Mouse (Mus musculus) cerebellum, postnatal 36 days (tissue): Measurements from ENCODE around the gene Esf1.
"Not testable (repeated sequence)": the region's sequence is repeated elsewhere in the genome, so short reads cannot be mapped to it uniquely, and the experiment has no call there.

Source experiments
- DNase-seq, 2 experiments: peaks; one replicate each; pipeline ENCODE4 v3.0.0; 2021 to 2022; ENCODE audit warnings: mixed read lengths in 2 of 2

The Esf1 gene

DNA sequence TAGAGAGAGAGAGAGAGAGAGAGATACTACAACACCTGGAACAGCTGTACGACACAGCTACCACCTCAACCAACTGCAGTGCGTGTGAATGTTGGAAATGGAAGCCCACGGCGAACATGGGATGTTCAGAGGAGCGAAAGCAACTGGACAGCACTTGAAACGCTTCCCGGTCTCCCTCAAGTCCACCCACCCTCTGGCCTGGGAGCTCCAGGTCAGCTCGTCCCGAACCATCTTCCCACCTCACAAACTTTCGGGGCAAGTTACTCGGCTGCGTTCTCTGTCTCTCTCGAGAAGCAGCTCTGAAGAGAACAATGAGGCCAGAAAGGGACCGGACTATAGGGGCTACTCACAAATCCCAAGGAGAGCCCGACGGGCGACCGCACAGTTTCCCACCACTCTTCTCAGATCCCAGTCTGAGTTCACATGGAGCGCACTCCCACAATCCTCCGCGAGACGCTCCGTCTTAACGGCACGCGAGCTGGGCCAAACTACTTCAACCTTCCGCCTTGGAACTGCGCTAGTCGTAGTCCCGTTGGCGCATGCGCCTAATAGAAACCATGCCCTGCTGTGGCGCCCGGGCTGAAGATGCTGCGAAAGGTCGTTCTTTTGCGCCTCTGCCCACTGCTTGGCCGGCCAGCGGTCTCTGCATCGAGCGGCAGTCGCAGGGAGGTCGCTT is at the start of gene Esf1, which contains the start of gene Ndufaf5:
Gene Esf1, minus strand, starts transcription at position 438 of the 676 bp plus-strand sequence.
Gene Ndufaf5, plus strand, starts transcription at position 523 of the 676 bp plus-strand sequence.
- DNase-seq = peak; percentile 98 to 100

DNA sequence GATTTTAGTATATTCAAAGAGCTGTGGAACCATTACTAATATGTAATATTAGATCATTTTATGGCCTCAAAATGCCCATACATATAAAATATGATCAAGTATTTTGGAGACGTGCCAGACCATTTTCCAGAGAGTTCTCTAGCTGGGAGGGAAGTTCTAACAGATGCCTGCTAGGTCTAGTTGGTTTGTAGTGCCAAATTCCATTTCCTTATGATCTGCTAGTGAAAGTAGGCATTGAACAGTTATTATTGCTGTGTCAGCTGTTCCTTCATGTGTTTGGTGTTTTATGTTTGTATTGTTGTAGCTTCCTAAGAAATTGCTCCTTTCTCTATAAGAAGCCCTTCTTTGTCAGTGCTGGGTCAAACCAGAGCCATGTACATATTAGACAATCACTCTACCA is 45.6 kb upstream of the Esf1 start:
- DNase-seq = no peak

DNA sequence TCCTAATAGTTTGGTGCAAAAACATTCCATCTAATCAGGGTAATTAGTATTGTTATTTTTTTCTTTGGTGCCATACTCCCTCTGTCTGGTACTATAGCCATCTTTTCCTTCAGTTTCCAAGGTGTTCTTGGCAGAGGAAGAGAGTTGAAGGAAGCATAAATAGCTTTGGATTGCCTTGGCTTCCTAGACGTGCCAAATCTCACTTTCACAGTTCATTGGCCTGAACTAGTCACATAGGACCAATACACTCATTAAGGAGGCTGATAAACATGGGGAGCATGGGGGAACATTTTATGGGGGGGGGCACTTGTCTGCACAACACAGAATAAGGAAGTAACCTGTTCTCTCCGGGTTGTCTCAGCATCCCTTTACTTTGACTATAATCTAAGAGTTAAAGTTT is 45.1 kb upstream of the Esf1 start:
- DNase-seq = no peak

GRCm38 (mm10) chr2:140214519-140215027 is 44.2 kb upstream of the Esf1 start:
- no peak for DNase-seq

DNA sequence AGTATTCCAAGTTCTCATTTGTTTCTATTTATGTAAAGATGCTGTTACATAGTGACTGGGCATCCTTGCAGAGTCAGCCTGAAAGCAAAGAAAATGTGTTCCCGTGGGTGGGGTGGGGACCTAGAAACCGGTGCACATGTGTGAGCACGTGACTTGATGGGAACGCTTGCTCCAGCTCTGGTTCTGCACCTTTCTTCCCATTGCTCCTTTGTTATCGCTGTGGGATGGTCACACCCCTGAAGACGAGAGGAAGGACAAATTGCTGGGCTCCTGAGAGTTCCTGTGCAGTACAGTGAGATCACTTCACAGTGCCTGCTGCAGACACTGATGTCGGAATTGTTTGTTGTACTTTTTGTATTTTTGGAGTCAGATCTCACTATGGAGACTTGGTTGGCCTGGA is 33.4 kb upstream of the Esf1 start:
- DNase-seq = no peak

DNA sequence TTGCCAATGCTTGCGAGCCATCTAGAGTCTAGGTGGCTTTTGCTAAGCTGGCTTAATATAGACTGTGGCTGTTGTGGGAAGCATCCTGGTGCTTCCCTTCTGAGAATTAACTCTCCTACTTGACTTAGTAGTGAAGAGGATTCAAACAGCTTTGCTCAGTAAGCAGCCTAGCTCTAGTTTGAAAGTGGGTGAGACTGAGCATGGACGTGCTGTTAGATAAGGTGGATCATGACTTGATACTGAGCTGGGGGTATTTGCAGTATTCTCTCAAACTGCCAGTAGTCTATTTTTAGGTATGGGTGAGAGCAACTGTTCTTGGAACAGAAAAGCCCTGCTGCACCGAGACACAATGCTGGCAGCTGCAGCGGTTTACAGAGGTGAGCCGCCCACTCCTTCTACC is 32.2 kb upstream of the Esf1 start:
- DNase-seq = no peak

GRCm38 (mm10) chr2:140200713-140201112 is 30.3 kb upstream of the Esf1 start:
- no peak for DNase-seq

- DNase-seq = not testable (repeated sequence)
These were observed 15.4 kb upstream of the Esf1 start for GRCm38 (mm10) chr2:140185685-140186210.

DNA sequence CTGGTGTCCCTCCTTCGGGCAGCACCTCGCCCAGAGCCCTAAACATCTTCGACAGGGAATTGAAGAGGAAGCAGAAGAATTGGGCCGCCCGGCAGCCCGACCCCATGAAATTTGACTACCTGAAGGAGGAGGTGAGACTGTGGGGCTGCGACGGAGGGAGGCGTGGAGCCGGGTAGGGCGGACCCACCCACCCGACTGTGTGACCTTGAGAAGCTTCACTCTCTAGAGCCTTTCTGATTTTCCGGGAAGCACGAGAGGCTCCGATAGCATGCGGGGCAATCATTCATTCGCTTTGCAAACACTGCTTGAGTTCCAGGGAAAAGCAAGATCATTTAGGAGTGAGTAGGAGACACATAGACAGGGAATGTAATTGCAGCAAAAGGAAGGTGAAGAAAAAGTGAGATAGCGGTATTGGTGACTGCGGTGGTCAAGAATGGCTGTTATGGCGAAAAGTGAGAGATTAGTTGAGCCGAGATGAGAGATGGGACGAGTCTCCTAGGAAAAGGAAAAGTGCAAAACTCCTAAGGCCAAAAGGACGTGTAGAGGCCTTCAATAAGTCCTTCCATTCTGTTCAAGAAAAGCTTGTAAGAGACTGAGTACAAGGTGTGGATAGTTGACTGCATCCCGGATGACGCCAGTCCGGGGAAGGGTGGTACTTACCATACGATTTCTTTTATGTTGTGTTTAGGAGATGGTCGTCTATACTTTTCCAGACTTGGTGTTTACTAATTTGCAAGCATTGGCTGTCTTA is 614 bp upstream of the Esf1 start:
- no peak for DNase-seq

GRCm38 (mm10) chr2:140169057-140169456 is 1.3 kb downstream of the Esf1 start:
- DNase-seq = no peak

DNA sequence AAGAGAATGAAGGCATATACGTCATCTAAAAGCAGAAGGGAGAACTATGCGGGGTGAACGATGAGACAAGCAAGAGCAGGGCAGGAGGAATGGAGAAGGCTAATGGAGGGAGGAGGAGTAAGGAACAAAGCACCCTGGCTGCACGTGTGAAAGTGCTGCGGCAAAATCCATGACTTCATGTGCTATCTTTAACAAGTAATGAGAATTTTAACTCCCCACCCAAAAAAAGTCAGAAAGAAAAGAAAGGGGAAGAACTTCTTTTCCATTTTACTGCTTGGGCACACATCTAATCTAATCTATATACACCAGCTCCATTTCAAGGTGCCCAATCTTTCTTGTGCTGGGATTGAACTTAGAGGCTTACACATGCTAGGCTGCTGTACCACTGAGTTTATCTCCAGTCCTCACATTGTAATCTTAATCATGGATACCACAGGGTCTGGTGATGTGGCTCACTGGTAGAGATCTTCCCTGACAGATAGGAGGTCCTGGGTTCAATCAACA is 7.0 kb downstream of the Esf1 start:
- no peak for DNase-seq

DNA sequence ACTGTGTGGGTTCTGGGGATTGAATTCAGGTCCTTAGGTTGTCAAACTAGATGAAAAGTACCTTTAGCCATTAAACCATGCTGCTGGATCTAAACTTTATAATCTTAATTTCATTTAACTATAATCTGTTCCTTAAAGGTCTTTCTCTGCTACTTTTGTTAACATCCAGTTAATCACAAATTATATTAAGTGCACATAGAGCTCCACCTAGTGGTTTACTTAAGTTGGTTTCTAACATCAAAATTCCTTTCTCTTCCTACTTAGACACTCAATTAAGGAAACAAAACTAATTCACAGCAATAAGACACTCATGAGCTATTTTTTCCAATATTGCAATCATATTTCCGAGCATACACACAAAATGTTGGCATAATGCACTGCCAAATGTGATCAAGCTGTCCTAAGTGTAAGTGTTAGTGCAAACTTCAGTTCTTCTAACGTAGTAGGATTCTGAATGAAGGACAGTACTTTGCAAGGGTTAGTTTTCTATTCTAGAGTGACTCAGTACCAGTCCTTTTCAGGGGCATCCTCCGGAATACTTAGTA is 11.1 kb downstream of the Esf1 start:
- DNase-seq = no peak

DNA sequence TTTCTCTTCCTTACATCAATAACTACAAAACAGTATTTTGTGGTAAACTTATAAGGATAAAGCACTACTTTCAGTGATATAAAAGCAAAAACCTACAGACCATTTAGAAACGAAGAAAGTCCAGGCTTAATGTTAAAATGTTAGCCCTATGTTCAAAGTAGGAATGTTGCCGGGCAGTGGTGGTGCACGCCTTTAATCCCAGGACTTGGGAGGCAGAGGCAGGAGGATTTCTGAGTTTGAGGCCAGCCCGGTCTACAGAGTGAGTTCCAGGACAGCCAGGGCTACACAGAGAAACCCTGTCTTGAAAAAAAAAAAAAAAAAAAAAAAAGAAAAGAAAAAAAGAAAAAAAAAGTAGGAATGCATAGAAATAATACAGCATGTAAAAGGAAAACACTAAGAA is 18.6 kb downstream of the Esf1 start, which contains the start of gene Gm17374:
Gene Gm17374, plus strand, starts transcription at position 301 of the 400 bp plus-strand sequence.
- DNase-seq = not testable (repeated sequence)

GRCm38 (mm10) chr2:140125516-140125915 is 44.8 kb downstream of the Esf1 start:
- no peak for DNase-seq

GRCm38 (mm10) chr2:140113851-140114250 is 56.5 kb downstream of the Esf1 start:
- no peak for DNase-seq

GRCm38 (mm10) chr2:140108945-140109344 is 61.4 kb downstream of the Esf1 start:
- no peak for DNase-seq

DNA sequence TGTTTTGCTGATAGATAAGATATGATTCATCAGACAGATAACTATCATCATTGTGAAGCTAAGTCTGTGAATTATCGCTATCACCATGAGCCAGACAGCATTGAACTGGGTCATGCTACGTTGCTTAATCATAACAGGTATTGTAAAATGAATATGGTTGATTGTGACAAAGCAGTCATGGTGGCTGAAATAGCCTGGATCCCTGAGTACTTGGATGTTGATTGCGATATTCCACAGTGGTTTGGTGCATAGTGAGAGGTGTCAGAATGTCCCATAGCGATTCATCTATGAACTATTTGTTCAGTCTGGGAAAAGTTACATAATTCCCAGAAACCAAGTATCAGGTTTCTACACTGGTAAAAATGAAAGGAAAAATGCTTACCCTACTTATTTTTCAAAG is 62.7 kb downstream of the Esf1 start:
- DNase-seq = no peak

DNA sequence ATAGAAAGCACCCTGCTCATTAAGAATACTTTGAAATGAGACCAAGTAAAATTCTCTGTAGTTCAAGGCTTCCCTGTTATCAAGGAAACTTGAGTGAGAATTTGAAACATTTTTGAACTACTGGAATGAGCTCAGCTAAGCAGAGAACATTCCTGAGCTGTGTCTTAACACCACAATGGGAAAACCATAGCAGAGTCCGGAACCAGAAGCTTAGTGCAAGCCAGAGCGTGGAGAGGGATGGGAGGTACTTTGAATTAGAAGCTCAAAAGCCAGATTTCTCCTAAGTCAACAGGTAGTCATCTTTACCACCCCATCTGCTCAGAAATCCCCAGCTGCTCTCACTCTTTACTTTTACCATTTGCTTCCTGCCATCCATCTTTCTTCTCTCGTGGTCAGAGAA is 65.4 kb downstream of the Esf1 start:
- DNase-seq = no peak

DNA sequence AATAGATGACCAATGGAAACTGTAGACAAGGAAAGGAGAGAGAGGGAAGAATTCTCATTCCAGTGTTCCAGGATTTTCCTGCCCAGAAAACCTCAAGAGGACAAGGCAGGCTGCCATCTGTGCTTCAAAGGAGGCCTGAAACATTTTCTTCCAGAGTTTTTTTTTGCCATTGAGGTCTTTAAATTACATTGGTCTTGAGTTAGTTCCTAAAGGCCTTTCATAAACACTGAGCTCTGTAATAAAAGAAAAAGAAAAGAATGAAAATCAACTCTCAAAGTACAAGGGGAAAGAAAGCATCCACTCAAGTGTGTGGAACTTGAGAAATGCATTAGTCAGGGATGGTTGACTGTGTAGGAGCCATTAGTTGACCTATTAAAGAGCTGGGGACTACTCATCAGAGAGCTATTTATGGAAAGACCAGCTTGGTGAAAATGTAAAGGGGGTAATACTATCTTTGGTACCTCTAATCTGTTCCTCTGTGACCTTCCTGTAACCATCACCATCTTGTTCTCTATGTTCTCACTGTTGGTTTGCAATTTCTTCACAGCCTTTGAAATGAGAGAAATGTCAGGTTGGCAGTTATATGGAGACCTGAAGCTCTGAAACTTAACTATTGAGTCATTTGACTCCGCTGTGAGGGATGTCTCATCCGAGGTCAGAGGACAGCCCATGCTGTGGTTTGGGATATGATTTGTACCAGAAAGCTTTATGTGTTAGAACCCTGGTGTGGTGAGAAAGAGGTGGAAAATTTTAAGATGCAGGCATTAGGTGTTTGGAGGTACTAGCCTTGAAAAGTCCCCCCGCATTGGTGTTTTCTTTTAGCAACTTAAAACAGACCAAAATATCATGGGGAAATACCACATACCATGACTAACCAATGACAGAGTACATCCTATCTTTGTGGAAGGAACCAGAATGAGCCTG is 69.6 kb downstream of the Esf1 start:
- no peak for DNase-seq

- no peak for DNase-seq
These were observed 70.4 kb downstream of the Esf1 start for GRCm38 (mm10) chr2:140099971-140100370.

DNA sequence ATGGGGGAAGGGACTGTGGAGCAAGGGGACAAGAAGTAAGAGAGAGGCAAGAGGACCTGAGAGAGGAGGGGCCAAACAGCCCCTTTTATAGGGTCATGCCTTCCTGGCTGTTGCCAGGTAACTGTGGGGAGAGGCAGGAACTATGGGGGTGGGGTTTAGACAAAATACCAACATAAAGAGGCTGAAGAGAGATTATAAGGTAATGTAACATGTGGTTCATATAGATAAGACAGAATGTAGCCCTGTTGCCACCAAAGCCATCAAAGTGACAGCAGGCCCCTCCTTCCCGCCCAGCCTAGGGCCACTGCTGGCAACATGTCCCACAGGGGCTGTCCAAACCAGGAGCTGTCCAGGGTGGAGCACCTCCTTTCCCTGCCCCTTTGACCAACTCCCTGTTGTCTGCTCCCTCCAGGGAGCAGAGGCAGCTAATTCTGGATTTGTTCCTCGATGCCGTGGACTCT is 73.2 kb downstream of the Esf1 start:
- no peak for DNase-seq

GRCm38 (mm10) chr2:140096034-140096433 is 74.3 kb downstream of the Esf1 start:
- DNase-seq = no peak
